Comparison of ENCODE assay signal across 13 mouse cellular contexts in genomic region chr1:39993921-39994320, GRCm38 (mm10).
"Had no signal": no experiment of that assay in that cellular context is flagged by ENCODE, and none has a peak within 500 bp of the region (broad histone marks: within the 10 kb centered on the region; RNA-seq: fewer than 3 reads in every experiment).

No protein-coding gene starts in this region.

- H3K4me2 ChIP-seq: liver, embryonic 13.5 days; midbrain, embryonic 11.5 days had no signal

- DNase-seq: kidney, adult 9 months; kidney, postnatal 14 days; kidney, postnatal 4 days; layer of hippocampus, adult 9-11 months; layer of hippocampus, postnatal 36 days; liver, embryonic 13.5 days; lung, adult 2 months; lung, postnatal 14 days; lung, postnatal 4 days; midbrain, embryonic 14.5 days; thymus, postnatal 25 days had no signal

- H3K9me3 ChIP-seq: liver, embryonic 13.5 days had no signal

- H3K4me3 ChIP-seq: left cerebral cortex, adult 2 months; liver, embryonic 13.5 days had no signal

- H3K4me1 ChIP-seq: liver, embryonic 13.5 days had no signal

- H3K27me3 ChIP-seq: liver, embryonic 13.5 days had no signal

- H3K9ac ChIP-seq: liver, embryonic 13.5 days had no signal

- H3K27ac ChIP-seq: left cerebral cortex, adult 2 months; liver, embryonic 13.5 days had no signal
